Mouse (Mus musculus) spleen, adult 2 months (tissue): ENCODE results near the gene Cd3g.

Source experiments
- CTCF ChIP-seq: fragments of 200-500 bp; IDR thresholded peaks from 2 replicates; pipeline ENCODE4 v1.5.1; 2011; ENCODE audit warnings: mild to moderate bottlenecking, inconsistent platforms; ENCODE audit not compliant: insufficient read depth, insufficient read length, insufficient replicate concordance; ENCODE audit errors: extremely low read depth
- POLR2A ChIP-seq: fragments of 200-500 bp; IDR thresholded peaks from 2 replicates; pipeline ENCODE4 v1.6.1; 2011; ENCODE audit warnings: low read depth, low read length, inconsistent platforms

- TF ChIP-seq CTCF (no peak), POLR2A (no peak)
Observed at GRCm38 (mm10) chr9:45007404-45007803, 27.2 kb upstream of the Cd3g start.
